Mouse (Mus musculus) forebrain, embryonic 16.5 days (tissue): Measurements from ENCODE around the gene Krt33a. TPM values are rescaled to one million over a fixed set of nuclear protein-coding genes. Genes with fewer than 3 reads are reported as not detected.

Experiments used
- ATAC-seq: fragments of 200-750 bp; cut with Nextera tagmentation; 2 replicates; pipeline ENCODE4 v1.8.0; 2017; ENCODE audit warnings: mild to moderate bottlenecking, moderate library complexity
- H3K27ac ChIP-seq: fragments of 300-500 bp; sonication (generic); 2 replicates; pipeline ENCODE4 v1.5.1; 2014; ENCODE audit warnings: low read length, control low read depth
- H3K27me3 ChIP-seq: fragments of 300-500 bp; sonication (generic); replicated peaks from 2 replicates; pipeline ENCODE4 v1.6.1; 2014; ENCODE audit warnings: low read length; ENCODE audit not compliant: control insufficient read depth, insufficient read depth
- H3K36me3 ChIP-seq: fragments of 300-500 bp; sonication (generic); 2 replicates; pipeline ENCODE4 v1.6.1; 2014; ENCODE audit not compliant: control insufficient read depth, insufficient read depth
- H3K4me1 ChIP-seq: fragments of 300-500 bp; sonication (generic); replicated peaks from 2 replicates; pipeline ENCODE4 v1.6.1; 2014; ENCODE audit warnings: low read length; ENCODE audit not compliant: control insufficient read depth, insufficient read depth
- H3K4me2 ChIP-seq: fragments of 300-500 bp; sonication (generic); 2 replicates; pipeline ENCODE4 v1.6.1; 2014; ENCODE audit warnings: mild to moderate bottlenecking, low read length, control low read depth
- H3K4me3 ChIP-seq: fragments of 300-500 bp; sonication (generic); replicated peaks from 2 replicates; pipeline ENCODE4 v1.5.1; 2014; ENCODE audit warnings: mild to moderate bottlenecking, low read length, control low read depth
- H3K9ac ChIP-seq: fragments of 300-500 bp; sonication (generic); replicated peaks from 2 replicates; pipeline ENCODE4 v1.6.1; 2014; ENCODE audit warnings: low read depth, low read length, control low read depth
- H3K9me3 ChIP-seq: fragments of 300-500 bp; sonication (generic); 2 replicates; pipeline ENCODE4 v1.6.1; 2016; ENCODE audit warnings: low read length; ENCODE audit not compliant: control insufficient read depth
- WGBS: fragments of 180-500 bp; shearing (Covaris S2); extraction: QIAGEN DNeasy Blood & Tissue Kit; methylation state at CpG from one replicate; pipeline ENCODE4 v1.1.7; 2014; 5-methylcytosine and 5-hydroxymethylcytosine counted together
- polyA plus RNA-seq: library from polyadenylated mRNA; unstranded; fragments of >200 nt; fragmentation: Nextera tagmentation; extraction: Ambion mirVana; gene quantifications from 2 replicates; pipeline ENCODE4 v1.2.1, GENCODE M21; 2015

Krt33a gene
- polyA plus RNA-seq, 1 experiment from 2014 or later: not detected

GRCm38 (mm10) chr11:100019466-100019865 lies 3.5 kb upstream of the Krt33a start:
- WGBS: 92% methylated on average over 1 of the region's 1 CpGs
- Histone ChIP-seq H3K27me3 (no peaks in the 10 kb centered on the region), H3K4me3 (no peak overlapping the region), H3K9ac (no peak overlapping the region), H3K4me2 (no peak overlapping the region), H3K4me1 (no peaks in the 10 kb centered on the region), H3K36me3 (no peaks in the 10 kb centered on the region), H3K9me3 (no peaks in the 10 kb centered on the region), H3K27ac (no peak overlapping the region)
- no peak for ATAC-seq

- no peak overlapping the region for H3K27ac ChIP-seq
- H3K4me3 ChIP-seq: no peak overlapping the region
- ATAC-seq: no peak
- H3K4me1 ChIP-seq: no peaks in the 10 kb centered on the region
- no peaks in the 10 kb centered on the region for H3K9me3 ChIP-seq
- WGBS: 60% methylated on average over 4 of the region's 4 CpGs
- no peak overlapping the region for H3K9ac ChIP-seq
- H3K36me3 ChIP-seq: no peaks in the 10 kb centered on the region
- H3K4me2 ChIP-seq: no peak overlapping the region
- H3K27me3 ChIP-seq: no peaks in the 10 kb centered on the region
Observed at GRCm38 (mm10) chr11:100013691-100014171, 2.3 kb downstream of the Krt33a start.

GRCm38 (mm10) chr11:100010682-100011081 lies 5.3 kb downstream of the Krt33a start:
- Histone ChIP-seq H3K27ac (no peak overlapping the region), H3K4me3 (no peak overlapping the region), H3K9me3 (no peaks in the 10 kb centered on the region), H3K36me3 (no peaks in the 10 kb centered on the region), H3K27me3 (no peaks in the 10 kb centered on the region), H3K4me1 (no peaks in the 10 kb centered on the region), H3K4me2 (no peak overlapping the region), H3K9ac (no peak overlapping the region)
- WGBS: 89% methylated on average over 5 of the region's 5 CpGs
- no peak for ATAC-seq

- ATAC-seq: no peak
- no peak overlapping the region for H3K4me3 ChIP-seq
- 87% methylated on average over 5 of the region's 5 CpGs for WGBS
Observed at GRCm38 (mm10) chr11:100008336-100008735, 7.7 kb downstream of the Krt33a start.

GRCm38 (mm10) chr11:100006624-100007023 lies 9.4 kb downstream of the Krt33a start:
- Histone ChIP-seq H3K27ac (no peak overlapping the region), H3K4me1 (no peaks in the 10 kb centered on the region), H3K9ac (no peak overlapping the region), H3K27me3 (no peaks in the 10 kb centered on the region), H3K36me3 (no peaks in the 10 kb centered on the region), H3K4me2 (no peak overlapping the region), H3K4me3 (no peak overlapping the region), H3K9me3 (no peaks in the 10 kb centered on the region)
- ATAC-seq: no peak
- 56% methylated on average over 3 of the region's 3 CpGs for WGBS

More at GRCm38 (mm10) chr11:100008336-100008735, 7.7 kb downstream of the Krt33a start:
- no peak overlapping the region for H3K4me2 ChIP-seq
- H3K9me3 ChIP-seq: no peaks in the 10 kb centered on the region
- no peaks in the 10 kb centered on the region for H3K36me3 ChIP-seq
- H3K4me1 ChIP-seq: no peaks in the 10 kb centered on the region
- no peaks in the 10 kb centered on the region for H3K27me3 ChIP-seq
- H3K27ac ChIP-seq: no peak overlapping the region
- no peak overlapping the region for H3K9ac ChIP-seq

- no peak for ATAC-seq
- no peaks in the 10 kb centered on the region for H3K4me1 ChIP-seq
- H3K4me3 ChIP-seq: no peak overlapping the region
- 90% methylated on average over 8 of the region's 8 CpGs for WGBS
- no peak overlapping the region for H3K4me2 ChIP-seq
- H3K36me3 ChIP-seq: no peaks in the 10 kb centered on the region
- no peaks in the 10 kb centered on the region for H3K27me3 ChIP-seq
- no peak overlapping the region for H3K9ac ChIP-seq
- H3K27ac ChIP-seq: no peak overlapping the region
- no peaks in the 10 kb centered on the region for H3K9me3 ChIP-seq
Observed at GRCm38 (mm10) chr11:100005905-100006304, 10.1 kb downstream of the Krt33a start.

- ATAC-seq: no peak
- Histone ChIP-seq H3K36me3 (no peaks in the 10 kb centered on the region), H3K4me2 (no peak overlapping the region), H3K4me3 (no peak overlapping the region), H3K27me3 (no peaks in the 10 kb centered on the region), H3K9ac (no peak overlapping the region), H3K4me1 (no peaks in the 10 kb centered on the region), H3K27ac (no peak overlapping the region), H3K9me3 (no peaks in the 10 kb centered on the region)
- WGBS: 26% methylated on average over 6 of the region's 6 CpGs
Observed at GRCm38 (mm10) chr11:100004846-100005245, 11.2 kb downstream of the Krt33a start.

GRCm38 (mm10) chr11:99999091-99999490 lies 16.9 kb downstream of the Krt33a start:
- Histone ChIP-seq H3K4me3 (no peak overlapping the region), H3K4me1 (no peaks in the 10 kb centered on the region), H3K4me2 (no peak overlapping the region), H3K27ac (no peak overlapping the region), H3K36me3 (no peaks in the 10 kb centered on the region), H3K27me3 (no peaks in the 10 kb centered on the region), H3K9ac (no peak overlapping the region), H3K9me3 (no peaks in the 10 kb centered on the region)
- WGBS: 94% methylated on average over 7 of the region's 7 CpGs
- ATAC-seq: no peak

GRCm38 (mm10) chr11:99994384-99994661 lies 21.7 kb downstream of the Krt33a start:
- no peaks in the 10 kb centered on the region for H3K9me3 ChIP-seq
- 75% methylated on average over 4 of the region's 4 CpGs for WGBS
- H3K4me3 ChIP-seq: no peak overlapping the region
- no peak overlapping the region for H3K9ac ChIP-seq
- no peak for ATAC-seq
- H3K4me2 ChIP-seq: no peak overlapping the region
- H3K27me3 ChIP-seq: 0 out of 2 replicates have a peak, but pooled peaks cover 2% of the 10 kb centered on the region
- no peaks in the 10 kb centered on the region for H3K4me1 ChIP-seq
- H3K27ac ChIP-seq: no peak overlapping the region
- H3K36me3 ChIP-seq: no peaks in the 10 kb centered on the region
